Mouse (Mus musculus): Measurements from ENCODE around the gene Tbc1d9.

Gene Tbc1d9

DNA sequence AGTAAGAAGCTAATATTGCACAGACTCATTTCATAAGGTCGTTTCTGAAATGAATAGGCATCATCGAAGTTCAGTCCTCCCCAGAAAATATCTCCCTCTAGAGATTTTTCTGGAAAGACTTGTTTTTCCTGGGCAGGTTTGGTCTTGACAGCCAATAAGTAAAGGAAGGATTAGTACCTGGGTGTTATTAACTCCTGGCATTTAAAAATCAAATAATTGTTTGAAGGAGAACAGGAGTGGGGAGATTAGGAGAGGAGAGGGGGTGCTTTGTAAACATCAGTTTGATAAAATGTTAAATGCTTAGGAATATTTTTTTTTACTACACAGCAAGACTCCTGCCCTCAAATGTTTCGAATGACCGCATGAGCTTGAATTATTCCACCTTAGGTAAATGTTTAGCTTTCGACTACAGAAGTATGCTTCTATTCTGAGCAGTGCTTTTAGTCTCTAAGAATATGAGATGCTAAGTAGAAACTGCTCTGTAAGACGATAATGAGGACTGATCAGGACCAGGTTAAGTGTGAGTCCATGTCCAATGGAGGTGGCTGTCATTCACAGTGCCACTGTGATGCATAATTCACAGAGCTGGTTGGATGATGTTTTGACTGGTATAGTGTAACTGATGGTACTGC lies 16.8 kb downstream of the Tbc1d9 start:
- DNase-seq, result no peak

DNA sequence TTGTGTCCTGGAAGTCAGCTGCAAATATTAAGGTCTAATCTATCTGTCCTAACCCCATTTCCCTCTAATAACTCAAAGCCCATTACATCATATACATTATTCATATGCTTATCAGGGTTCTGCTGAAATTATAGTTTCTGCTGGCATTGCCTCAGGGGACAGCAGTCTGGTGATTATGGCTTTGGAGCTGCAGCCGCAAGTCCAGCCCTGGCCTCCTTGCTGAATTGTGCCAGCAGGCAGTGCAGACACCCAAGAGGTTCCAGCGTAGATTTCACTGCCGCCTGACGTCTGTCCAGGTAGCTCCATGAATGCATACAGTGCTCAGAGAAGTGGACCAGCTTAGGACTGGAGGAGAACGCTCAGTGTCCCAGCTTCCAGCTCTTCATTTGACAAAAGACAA lies 17.6 kb downstream of the Tbc1d9 start:
- DNase-seq, result no peak

DNA sequence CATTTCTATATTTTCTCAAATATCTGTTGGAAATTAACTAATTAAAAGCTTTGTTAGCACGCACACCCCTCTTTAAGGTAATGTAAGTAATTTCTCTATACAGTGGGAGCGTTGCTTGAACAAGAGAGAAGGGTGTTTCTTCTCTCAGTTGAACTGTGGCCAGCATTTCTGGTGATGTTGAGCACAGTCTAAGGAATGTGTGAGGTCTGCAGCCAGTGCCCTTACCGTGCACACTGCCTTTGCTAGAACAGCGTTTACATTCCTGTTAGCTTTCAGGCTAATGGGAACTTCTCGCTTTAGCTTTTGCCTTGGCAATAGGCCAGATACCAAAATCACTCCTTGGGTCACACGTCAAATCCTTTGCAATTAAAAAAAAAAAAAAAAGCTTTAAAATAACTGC lies 21.2 kb downstream of the Tbc1d9 start:
- no peak for DNase-seq

DNA sequence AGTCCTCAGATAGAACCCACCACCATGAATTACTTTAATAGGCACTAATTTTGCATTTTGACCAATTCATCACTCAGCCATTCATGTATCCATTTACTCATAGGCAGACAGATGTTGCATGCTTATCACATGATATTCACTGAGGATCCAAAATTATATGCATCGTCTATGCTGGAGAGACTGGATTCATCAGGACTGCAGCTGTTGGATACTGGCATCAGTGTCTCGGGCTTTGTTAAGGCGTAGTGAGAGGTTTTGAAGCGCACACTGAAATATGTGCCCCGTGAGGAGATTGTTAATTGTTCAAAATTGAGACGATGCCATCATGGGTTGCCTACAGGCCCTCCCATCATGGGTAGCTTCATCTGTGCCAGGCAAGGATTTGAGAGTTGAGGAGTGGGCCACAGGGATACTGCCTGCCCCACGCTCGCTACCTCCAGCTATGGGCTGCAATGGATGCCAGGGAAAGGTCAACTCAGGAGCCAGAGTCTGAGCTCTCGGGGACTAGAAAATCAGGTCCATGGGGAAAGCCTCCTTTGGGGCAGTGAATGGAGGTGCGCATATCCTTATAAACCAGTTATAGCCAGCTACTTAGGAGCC lies 22.3 kb downstream of the Tbc1d9 start:
- DNase-seq, result no peak

DNA sequence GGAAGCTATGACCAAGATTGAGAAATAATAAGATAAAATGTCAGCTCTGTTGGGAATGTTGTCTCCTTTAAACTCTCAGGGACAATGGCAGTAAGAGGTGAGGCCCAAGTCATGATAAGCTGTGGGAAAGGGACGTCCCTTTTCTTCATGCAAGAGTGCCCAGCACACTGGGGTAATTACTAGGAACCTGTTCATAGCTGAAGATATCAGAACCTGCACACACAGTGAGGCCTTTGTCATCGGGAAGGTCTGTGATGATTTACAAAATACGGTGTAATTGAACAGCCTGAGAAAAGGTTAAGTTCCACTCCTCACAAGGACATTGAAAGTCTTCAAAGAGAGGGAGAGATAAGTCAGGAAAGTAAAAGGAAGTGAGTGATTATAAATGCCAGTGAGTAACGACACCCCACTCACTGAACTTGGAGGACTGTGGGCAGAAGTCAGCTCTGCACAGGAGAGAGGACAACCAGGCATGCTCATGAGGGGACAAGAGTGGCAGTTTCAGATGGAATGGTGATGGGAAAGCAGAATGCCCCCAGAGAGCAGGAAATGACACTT lies 24.5 kb downstream of the Tbc1d9 start:
- no peak for DNase-seq

DNA sequence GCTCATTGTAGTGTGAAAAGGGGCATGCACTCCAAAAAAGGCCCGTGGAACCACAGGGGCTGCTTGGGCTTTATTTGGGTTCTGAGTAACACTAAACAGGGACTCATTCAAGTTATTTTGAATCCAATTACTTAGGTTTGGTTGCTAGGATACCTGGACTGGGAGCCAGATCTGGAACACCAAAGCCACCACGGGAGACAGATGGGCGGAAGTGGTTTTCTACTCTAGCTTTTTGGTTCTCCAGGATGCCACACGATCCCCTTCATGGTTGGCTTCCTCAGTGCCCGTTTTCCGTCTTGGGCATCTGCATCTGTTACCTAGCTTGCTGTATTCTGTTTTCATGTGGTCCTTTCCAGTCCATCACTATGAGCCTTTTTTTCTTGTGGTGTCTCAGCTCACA lies 30.9 kb downstream of the Tbc1d9 start:
- DNase-seq, result peak; percentile 86

DNA sequence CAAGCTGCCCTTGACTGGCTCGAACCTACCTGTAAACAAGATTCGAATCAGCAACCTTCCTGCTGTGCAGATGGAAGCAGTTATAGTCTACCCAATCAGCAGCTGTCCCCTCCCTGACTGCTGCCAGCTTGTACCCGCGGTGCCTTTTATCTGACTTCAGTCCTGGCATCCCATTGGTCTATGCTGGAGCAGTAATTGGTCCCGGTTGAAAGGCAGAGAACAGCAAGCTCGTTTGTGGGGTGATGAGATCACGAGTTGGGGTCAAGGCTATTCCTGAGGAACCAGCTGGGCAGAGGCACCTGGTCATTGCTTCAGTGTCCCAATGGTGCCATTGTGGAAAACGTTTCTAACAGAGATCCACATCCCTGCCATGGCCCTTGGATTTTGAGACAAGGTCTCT lies 34.6 kb downstream of the Tbc1d9 start:
- DNase-seq, result no peak

DNA sequence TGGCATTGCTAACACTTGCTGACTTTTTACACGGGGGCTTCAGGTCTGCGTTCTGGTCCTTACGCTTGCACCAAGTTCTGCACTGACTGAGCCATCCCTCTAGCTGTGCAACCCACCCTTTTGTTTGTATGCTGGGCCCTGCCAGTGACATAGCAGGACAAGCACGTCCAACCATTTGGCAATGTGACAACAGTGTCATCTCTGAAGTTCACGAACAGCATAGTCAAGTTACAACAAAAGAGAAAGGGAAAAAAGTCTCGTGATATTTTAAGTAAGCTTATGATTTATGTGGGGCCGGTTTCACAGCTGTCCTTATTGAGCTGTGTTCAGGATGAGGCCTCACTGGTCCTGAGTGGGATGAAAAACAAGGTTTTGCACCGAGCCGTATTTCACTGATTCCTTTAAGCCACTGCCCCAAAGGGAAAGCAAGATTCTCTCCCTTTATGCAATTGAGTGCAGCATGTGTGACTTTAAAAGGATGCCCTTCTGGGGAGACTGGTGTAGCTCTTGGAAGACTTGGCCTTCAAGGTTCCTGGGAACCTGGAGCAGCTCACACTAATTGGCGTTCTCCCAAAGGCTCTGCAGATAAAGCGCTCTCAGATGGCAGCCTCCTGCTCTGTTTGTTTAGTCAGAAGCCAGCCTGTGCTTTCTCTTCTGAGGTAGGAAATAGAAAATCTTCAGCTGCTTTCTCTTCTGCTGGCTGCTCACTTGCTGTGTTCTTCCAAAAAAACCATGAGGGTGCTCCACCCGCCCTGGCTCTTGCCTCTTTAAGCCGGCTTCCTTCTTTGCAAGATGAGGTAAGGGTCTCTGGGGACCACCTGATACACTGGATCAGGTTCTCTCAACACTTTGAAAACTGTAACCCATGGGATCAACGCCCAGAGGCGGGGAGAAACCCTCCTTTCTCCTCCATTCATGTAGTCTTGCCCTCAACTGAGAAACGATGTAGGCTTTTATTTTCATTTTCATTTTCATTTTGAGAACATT lies 35.3 kb downstream of the Tbc1d9 start:
- peak; percentile 93 for DNase-seq

DNA sequence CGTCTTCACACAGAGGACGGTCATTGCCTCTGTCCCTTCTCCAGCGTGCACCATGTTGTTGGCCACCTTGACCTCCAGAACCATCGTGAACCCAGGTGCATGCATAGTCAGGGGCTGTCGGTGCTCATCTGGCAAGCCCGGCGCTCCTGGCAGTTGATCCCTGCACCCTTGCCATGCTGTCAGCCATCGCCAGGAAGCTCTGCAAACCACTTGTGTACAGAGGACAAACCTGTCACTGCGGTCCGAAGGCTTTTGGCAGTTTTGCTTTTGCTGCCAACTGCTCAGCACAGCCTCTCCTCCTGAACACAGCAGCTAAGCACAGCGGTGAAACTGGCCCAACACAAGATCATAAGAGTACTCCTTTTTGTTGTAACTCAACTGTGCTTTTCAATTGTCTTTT lies 37.8 kb downstream of the Tbc1d9 start:
- DNase-seq, result peak; percentile 76

DNA sequence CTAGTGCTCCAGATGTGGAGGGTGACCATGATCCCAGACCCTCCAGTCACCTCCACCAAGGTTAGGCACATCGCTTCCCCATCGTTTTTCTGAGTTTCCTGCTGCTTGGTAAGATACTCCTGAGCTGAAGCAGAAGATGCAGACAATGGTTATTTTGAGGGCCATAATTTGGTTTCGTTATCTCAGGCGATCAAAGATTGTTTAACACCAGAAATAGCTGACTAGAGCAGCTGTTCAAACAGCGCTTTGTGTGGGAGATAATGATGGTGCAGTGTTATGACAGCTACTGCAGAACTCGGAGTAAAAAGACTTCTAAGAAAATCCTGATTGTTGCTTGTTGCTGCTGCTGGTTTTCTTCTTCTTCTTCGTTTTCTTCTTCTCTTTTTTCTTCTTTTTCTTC lies 40.8 kb downstream of the Tbc1d9 start:
- no peak for DNase-seq

DNA sequence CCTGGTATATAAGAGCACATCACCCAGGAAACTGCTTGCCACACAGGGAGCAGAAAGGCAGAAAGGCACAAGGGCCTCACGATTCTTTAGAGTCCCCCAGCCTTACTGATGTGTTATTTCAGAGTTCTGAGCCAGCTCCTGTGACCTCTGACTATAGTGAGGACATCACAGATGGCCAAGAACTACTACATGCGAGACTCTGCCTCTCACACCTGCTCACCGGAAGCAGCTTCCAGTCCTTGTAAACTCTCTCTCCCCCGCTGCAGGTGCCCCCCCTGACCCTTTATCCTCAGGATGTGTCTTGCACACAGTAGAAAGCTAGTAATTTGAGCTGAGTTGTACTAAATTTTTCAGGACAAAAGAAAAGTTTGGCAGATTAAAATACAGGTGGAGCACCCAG lies 44.4 kb downstream of the Tbc1d9 start:
- DNase-seq, result no peak

DNA sequence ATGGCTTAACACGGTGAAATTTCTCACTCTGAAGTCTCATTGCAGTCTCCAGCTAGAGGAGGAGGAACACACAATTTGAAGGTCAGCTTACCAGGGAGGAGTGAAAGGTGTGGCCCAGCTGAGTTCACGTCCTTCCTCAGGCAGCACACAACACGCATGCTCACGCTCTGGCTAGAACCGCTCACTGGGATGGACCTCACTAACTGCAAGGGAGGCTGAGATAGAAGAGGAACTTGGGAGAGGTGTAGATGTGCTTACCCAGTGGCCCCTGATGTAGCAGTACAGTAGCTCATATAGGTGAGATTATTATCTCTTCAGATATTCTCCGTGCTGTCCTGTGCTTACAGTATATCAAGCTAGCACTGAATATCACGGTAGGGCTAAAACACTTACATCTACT lies 45.5 kb downstream of the Tbc1d9 start:
- DNase-seq, result no peak

DNA sequence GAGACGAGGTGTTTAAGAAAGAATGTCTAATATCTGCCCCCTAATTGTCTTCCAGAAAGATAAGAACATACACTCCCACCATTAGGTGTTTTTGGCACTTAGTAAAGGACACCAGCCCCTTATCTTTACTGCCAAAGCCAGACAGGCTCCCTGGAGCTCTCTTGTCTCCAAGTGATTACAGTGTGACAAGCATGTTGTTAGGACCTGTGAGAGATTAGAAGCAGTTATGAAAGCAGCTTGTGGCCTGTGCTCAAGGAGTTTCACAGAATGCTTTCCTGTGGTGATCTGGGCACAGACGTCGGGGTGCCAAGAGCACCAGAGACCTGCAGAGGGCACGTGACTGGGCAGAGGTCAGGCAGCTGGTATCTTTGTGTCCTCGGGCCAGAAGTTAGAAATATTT lies 49.9 kb downstream of the Tbc1d9 start:
- no peak for DNase-seq

DNA sequence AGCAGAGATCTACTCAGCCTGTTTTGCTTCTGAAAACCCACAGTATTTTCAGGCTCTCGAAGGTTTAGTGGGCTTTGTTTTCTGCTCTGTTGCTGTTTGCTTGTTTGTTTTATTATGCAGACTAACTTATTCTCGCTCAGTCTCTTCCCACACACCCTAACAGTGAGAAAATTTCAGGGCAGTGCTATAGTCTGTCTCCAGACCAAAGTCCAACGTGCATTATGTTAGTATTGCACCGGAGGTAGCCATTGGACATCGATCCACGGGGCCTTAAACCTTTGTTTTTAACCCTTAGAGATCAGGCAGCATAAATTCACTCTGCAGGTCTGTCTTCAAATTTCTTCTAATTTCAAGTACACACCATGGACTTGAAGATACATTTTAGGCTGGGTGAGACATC lies 51.4 kb downstream of the Tbc1d9 start:
- DNase-seq, result no peak

DNA sequence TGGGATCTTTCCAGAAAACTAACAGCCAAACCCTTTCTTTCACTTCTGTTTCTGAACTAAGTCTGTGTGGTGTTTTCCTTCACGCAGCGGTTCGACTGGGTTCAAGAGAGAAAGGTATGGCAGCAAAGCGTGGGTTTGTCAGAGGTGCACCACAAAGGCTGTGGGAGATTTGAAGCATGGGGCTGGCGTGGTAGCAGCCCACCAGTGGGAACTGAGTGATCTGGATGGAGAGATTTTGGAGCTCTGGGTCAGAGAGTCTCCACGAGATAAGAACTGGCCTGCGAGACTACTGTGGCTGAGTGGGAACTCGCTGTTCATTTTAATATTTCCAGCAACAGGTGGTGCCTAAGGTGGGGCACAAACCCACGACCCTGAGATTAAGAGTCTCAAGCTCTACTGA lies 52.0 kb downstream of the Tbc1d9 start:
- DNase-seq, result no peak

DNA sequence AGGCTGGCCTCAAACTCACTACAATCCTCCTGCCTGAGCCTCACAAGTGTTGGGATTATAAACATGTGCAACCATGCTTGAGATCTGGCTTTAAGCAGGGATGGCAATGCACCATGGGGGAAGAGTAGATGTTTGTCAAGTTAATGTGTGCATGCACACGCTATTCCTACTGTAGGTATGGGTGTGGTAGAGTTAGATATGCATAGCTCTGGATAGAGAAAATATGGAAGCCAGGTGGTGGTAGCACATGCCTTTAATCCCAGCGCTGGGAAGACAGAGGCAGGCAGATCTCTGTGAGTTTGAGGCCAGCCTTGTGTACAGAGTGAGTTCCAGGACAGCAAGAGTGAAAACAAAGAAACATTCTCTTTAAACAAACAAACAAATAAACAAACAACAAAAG lies 52.7 kb downstream of the Tbc1d9 start:
- no peak for DNase-seq

DNA sequence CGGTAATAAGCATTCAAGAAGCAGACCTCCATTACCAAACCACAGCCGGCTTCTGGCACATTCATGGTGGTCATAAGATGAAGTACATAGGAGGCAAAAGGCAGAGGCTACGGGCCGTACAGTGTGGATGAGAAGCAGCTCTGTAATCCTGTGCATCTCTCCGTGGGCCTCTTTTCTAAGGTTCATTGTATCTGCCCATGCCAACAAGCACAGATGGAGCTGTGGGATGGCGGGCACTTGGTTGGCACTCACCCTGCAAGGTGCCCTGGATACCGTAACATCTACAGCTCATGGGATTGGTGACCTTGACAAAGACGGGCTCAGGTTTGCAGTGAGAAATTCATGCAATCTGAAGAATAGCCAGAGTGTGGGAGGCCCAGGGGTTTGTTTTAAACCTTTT lies 54.2 kb downstream of the Tbc1d9 start:
- peak; percentile 95 for DNase-seq

DNA sequence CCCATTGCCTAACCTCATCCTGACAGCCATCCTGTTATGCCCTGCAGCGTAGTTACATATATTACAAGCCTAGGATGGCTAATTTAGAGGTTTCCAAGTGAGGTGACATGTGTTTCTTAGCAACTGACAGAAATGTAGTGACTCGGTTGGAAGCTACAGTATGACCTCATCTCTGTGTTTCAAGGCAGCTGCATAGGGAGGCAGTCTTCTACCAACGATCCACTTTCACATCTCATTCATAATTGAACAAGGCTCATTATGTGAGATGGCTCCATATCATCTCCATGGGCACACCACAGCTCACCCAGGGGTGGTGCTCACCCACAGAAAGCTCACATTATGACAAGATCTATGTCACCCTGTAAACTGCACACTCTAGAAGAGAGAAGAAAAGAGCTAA lies 55.6 kb downstream of the Tbc1d9 start:
- no peak for DNase-seq

DNA sequence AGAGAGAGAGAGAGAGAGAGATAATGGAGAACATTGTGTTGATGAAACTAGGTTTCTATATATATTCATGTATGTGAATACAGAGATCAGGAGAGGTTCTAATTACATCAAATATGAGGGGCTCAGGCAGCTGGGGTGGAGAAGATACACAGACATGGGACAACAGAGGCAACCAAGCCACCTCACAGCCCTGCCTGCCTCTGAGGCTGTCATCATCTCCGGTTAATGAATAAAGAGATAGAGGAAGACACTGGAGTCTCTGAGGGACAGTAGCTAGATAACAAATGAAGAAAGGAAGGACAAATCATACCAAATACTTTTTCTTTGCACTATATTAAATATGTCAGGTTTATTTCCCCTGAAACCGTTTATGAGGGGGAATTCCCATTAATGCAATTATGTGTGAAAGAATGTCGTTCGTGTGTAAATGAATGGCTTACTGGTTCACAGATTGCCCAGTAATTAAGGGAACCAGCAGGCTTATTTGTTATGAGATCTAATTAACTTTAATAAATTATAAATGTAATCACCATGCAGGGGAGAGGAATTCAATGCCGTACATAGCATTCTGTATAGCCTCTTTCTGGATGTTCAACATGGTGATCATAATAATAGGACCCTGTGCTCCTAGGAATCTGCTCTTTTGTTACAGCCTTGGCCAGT lies 59.7 kb downstream of the Tbc1d9 start:
- DNase-seq, result no peak

DNA sequence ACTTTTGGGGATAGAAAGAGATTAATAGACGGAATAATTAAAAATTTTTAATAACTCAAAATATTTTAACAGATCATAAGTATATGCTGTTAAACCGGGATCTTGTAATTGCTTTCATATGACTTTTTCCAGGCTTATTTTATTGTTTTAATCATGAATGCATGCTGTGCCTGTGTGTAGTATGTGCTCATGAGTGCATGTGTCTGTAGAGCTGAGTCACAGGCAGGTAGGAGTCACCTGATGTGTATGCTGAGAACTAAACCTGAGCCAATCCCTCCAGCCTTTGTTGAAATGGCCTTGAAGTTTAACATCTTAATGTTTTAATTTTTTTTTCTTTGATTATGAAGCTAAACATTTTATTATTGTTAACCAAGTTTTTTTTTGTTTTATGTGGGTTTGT lies 60.4 kb downstream of the Tbc1d9 start:
- DNase-seq, result no peak

DNA sequence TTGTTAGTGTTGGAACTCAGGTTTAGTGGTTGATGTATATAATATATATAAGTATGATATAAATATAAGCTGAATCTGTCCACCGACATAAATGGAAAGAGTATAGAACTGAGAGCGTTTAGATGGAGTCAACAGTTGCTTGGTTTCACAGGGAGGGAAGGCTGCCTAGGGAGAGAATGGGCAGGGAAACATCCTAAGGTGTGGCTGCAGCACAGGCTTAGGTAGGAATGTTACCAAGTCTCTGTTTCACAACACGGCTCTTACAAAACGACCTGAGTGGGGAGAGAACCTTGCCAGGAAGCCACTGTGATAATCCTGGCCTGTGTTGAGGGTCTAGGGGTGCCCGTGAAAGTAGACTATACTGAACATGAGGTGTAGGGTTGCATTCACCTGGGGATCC lies 62.2 kb downstream of the Tbc1d9 start:
- DNase-seq, result no peak

DNA sequence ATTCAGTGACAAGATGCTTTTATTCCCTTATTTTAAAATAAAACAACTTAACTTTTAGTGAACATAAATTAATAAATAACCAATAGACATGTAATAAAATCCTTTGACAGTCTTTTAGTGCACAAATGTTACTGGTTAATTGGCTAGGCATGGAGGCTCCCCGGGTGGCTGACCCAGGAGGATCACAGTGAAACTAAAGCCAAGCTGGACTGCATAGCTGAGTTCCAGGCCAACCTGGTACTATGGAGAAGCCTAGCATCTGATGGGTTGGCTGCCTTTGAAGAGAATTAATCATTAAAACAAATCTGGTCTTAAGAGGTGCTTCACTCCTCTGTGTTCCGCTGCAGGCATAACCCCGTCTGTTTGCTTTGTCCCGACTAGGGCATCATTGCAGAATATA lies 67.9 kb downstream of the Tbc1d9 start:
- no peak for DNase-seq

DNA sequence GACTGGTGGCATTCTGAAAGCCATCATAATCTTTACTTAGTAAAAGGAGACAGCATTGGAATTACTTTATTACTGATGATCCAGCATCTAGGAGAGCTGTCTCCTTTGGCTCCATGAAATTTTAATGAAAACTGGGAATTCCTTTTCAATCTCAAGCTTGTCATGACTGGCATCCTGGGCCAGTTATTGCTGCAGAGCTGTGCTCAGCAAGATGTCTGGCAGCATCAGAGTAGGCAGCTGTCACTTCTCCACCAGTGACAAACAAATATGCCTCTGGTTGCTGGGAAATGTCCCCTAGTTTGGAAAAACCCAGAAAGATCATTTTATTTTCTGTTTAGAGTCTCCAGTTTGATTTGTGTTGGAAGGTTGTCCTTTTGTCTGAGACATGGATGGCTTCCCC lies 74.2 kb downstream of the Tbc1d9 start:
- DNase-seq, result peak; percentile 40

All from cerebellum, adult 9-10 months (tissue).